Mouse (Mus musculus) retina, postnatal 7 days (tissue): ENCODE data around the gene Cabin1.
A peak's percentile ranks its signal among the peaks of the same experiment; 100 is the strongest.

Experiments used
- DNase-seq: peaks from one replicate; pipeline ENCODE4 v3.0.0-alpha.2; 2012; ENCODE audit warnings: low read depth, low spot score

The Cabin1 gene

DNA sequence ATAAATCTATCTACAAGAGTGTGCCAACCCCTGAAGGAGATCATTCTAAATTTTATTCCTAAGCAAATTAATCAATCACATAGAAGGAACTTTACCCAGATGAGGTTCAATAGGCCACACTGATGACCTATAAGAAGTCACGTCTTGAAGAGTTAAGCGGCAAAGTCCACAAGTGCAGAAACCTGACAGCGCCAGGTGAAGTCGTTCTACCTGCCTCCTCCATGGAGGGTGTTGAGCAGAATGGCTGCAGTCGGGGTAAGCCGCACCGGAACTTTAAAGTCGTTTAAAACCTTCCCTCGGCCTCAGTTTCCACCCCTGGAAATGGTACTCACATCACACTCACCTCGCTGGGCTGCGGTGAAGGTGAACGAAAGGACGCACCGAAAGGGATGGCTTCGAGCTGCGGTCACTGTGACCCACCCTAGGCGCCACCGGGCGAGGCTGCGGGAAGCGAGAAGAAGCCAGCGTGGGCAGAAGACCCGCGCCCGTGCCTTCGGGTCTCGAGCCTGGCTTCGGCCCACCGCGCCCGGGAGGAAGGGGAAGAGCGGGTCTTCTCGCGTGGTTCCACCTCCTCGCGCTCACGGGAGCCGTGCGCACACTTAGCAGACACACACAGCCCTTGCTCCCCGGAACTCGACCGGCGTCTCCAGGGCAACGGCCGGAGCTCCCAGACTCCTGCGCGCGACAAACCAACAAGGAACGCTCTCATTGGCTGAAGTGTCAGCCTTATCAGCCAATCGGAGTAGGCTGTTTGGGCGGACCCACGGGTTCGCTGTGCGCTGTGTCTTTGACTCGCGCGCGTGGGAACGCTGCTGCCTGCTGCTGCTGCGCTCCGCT is at the start of gene Cabin1:
Cabin1 (minus strand) TSS at position 660 of the 837 bp plus-strand sequence.
- DNase-seq, result peak; percentile 98

DNA sequence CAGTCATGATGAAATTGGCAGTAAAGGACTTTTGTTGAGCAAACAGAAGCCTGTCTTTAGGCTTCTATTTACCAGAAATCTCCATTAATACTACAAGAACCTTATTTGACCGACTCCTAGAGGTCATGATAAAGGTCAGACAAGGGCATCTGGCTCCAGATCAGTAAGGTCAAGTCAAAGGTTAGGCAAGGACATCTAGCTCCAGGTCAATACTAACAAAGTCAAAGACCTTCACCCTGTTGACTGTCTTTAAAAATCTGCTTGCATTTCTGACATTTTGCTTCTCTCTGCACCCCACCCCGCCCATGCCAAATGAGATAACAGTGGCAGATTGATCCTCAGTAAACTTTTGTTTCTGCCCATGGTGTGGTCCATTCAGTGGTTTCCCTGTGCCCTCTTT is 40.1 kb upstream of the Cabin1 start:
- no peak for DNase-seq

GRCm38 (mm10) chr10:75798176-75798696 is 34.1 kb upstream of the Cabin1 start, which contains the start of gene Gstt1:
Gene Gstt1 (minus strand): TSS chr10:75798584.
- no peak for DNase-seq

GRCm38 (mm10) chr10:75797619-75798175 is 33.6 kb upstream of the Cabin1 start:
- no peak for DNase-seq

GRCm38 (mm10) chr10:75796731-75797516 is 32.8 kb upstream of the Cabin1 start:
- no peak for DNase-seq

DNA sequence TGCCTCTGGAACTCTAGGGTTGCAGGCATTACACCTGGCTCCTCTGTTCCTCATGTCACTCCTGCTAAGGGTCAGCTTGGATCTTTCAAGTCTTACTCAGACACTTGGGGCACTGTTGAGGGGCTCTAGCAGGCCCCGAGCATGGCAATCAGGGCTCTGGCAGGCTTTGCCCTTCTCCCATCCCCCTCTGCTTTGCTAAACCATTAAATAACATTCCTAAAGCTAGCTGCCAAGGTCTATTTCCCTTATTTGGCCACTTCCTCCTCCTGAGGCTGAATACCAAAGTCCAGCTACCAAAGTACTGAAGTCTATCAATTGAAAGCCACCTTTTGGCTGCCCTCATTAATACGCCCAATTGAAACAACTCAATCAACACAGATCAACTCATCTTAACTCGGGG is 30.7 kb upstream of the Cabin1 start:
- no peak for DNase-seq

- DNase-seq, result no peak
Observed at GRCm38 (mm10) chr10:75790773-75791172, 26.6 kb upstream of the Cabin1 start.

DNA sequence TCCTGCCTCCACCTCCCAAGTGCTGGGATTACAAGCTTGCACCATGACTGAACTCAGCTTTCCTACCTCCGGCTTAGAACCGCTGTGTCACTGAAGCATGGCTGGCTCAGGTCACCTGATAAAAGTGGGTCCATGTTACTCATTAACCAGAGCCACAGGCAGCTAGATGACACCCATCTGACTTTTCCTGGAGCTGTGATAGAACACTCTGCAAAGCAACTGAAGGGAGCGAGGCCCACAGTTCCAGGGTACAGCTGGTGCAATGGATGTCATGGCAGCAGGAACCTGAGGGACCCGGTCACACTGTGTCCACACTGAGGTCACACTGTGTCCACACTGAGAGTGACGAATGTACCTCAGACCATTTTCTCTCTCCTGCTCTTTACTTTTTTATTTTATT is 25.7 kb upstream of the Cabin1 start:
- no peak for DNase-seq

DNA sequence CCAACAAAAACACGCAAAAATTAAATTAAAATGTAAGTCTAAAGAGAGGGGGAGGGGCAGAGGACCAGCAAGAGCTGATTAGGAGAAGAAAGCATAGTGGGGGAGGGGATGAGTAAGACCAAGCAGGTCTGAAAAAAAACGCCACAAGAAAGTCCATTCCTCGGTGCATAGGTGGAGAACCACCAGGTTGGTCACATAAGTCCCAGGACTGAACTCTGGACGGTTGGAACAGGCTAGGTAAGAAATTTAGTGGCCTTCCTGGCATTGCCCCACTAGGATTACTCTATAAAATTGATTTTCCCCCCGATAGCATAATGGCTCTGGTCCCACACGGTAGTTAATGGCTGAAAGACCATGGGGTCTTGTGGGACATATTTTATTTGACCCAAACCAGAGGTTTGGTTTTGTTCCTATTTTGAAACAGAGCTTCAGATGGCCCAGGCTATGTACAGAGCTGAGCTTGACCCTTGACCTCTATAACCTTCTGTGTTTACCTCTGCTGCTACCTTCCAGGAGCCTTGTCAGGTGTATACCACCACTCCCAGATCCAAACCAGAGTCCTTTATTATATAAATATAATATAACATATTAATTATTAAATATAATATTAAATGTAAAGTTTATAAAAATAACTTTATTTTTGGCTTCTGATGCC is 25.1 kb upstream of the Cabin1 start:
- DNase-seq, result no peak

DNA sequence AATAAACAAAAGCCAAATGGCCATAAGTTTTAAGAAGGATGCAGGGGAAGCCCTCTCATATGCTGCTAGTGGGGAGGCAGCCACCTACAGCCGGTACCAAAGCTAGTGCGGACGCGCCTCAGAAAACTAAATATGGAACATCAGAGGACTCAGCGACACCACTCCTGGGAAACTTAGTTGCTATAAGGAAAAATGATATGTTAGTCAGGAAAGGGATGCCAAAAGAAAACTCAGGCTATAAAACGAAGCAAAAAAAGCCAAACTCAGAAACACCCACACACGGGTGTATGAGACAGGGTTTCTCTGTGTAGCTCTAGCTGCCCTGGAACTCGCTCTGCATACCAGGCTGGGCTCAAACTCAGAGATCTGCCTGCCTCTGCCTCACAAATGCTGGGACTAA is 24.1 kb upstream of the Cabin1 start:
- DNase-seq, result no peak

GRCm38 (mm10) chr10:75785442-75785841 is 21.3 kb upstream of the Cabin1 start:
- no peak for DNase-seq

- DNase-seq, result no peak
Observed at GRCm38 (mm10) chr10:75780769-75781578, 16.8 kb upstream of the Cabin1 start, which contains the start of the genes Gm20441 and Gstt3. Gene Gm20441 (minus strand): TSS chr10:75780954. Gene Gstt3 (minus strand): TSS chr10:75781414.

GRCm38 (mm10) chr10:75779206-75780174 is 15.3 kb upstream of the Cabin1 start:
- no peak for DNase-seq

DNA sequence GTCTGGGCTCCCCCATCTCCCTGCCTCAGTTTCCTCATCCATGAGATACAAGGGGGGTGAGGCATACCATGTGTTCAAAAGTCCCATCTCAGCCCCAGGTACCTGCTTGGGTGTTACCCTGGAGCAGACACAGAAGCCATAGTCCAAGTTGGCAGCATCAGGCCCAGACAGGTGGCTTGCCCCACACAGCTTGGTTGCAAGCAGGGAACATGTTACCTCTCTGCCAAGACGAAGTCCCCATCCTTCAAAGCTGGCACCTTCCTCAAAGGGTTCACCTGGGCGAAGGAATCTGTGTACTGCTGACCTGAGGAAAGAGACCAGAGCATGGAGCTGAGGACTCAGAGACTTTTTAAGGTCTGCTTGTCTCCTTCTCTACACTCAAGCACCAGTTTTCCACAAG is 13.7 kb upstream of the Cabin1 start:
- DNase-seq, result no peak

GRCm38 (mm10) chr10:75776562-75776961 is 12.4 kb upstream of the Cabin1 start:
- DNase-seq, result no peak

DNA sequence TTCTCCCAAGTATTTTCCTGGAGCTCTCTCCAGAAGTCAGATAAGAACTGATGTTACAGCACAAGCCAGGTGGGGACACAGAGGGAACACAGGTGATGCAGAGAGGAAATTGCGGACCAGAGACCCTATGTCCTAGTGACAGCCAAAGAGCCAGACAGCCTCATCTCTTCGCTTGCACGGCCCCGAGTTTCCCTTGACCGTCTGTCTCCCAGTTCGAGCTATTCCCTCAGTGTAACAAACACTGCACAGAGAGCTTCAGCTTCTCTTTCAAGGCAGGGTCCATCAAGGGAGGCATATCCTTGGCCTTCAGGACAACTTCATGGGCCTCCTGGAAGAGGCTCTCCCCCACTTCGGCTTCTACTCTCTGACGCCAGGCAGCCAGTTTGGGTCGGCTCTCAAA is 10.4 kb upstream of the Cabin1 start:
- DNase-seq, result no peak

GRCm38 (mm10) chr10:75774102-75774501 is 10.0 kb upstream of the Cabin1 start:
- DNase-seq, result no peak

DNA sequence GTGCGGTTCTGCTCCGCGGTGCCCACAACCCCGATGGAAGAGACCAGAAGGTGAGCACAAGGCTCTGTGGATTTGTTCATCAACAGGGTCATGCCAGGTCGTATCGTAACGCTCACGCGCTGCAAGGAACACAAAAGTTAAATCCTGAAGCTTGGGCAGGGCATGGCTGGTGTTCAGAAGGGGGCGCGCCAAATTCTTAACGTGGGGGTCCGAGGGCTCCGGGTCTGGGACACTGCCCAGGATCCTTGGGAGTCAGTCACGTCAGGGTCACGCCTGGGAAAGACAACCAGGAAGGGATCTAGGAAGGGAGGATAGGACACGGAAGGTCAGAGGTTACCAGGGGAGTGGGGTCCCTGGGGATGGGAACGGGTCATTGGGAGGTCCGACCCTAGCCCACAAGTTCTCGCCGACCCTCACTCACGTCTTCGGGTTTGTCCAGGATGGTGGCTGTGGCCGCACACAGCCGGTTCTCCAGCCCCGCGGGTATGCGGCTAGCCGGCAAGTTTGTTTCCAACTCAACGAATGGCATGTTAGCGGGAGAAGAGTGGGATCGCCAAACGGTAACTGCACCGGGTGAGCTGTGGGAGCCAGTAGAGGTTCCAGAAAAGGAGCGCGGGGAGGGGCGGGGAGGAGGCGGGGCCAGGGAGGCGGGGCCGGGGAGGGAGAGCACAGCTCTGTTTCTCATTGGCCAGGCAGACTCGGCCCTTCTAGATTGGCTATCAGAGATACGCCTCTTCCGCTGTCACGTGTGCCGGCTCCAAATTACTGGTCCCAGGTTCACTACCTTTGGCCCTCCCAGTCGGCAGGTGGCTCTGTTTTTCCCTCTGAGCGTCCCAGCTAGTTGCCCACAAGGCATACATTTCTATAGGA is 8.9 kb upstream of the Cabin1 start, which contains the start of gene Ddt:
Ddt (minus strand) TSS at position 620 of the 870 bp plus-strand sequence.
- DNase-seq, result peak; percentile 83
